Mouse (Mus musculus) monocyte, adult 5-6 weeks (primary cell): ENCODE measurements around the gene Adgrg2. TPM values are rescaled to one million over a fixed set of nuclear protein-coding genes. Genes with fewer than 3 reads are reported as not detected.

Source experiments
- ATAC-seq: fragments of 153-309, 156-312 bp; replicated peaks from 2 replicates; pipeline ENCODE4 v1.8.0; 2017; ENCODE audit warnings: mild to moderate bottlenecking; ENCODE audit not compliant: low TSS enrichment, insufficient number of reproducible peaks, severe bottlenecking, poor library complexity, low FRiP score
- total RNA-seq: library from RNA; stranded (forward); fragments of 200-1000, 200-491, 200-594 nt; gene quantifications from 3 replicates; pipeline ENCODE4 v1.2.3, GENCODE M21; 2017

Gene Adgrg2
- 0.29 TPM in 1 of 3 replicates, not detected in the others for total RNA-seq

GRCm38 (mm10) chrX:160390464-160390956 lies at the start of gene Adgrg2:
TSS of gene Adgrg2 (plus strand) at chrX:160390690.
- no peak for ATAC-seq

- ATAC-seq = no peak
Measured at GRCm38 (mm10) chrX:160350995-160351394, 39.5 kb upstream of the Adgrg2 start.

DNA sequence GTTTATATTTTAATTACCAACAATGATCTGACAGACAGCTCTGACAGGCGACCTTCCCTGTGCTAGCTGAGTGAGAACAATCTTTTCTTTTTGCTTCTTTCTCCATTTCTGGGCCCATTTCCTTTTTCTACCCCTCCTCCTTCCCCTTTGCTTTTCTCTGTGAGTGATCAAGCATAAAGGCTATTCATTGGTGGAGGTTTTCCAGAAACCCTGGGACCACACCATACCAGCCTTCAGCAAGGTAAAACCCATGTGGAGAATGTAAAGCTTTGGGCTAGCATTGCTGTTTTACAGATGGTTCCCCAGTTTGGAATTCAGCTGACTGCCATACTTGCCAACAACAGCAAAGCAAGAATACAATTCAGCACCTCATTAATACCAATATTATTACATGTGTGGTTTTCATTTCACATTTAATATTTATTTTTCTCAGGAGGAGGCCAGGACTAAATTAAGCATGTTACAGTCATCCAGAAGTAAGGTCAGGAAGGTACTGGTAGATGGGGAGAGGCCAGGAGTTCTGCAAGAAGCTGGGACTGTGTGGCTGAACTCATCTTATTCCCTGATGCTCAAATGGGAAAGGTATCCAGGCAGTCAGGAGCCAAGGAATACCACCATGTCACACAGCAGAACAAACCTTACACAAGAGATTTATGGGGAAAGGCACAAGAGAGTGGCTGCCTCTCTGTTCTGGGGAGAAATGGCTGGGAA lies 38.4 kb upstream of the Adgrg2 start:
- ATAC-seq = no peak

GRCm38 (mm10) chrX:160384748-160385501 lies 5.6 kb upstream of the Adgrg2 start:
- no peak for ATAC-seq

GRCm38 (mm10) chrX:160385502-160385772 lies 5.1 kb upstream of the Adgrg2 start:
- no peak for ATAC-seq

GRCm38 (mm10) chrX:160412930-160413453 lies 22.5 kb downstream of the Adgrg2 start:
- no peak for ATAC-seq

DNA sequence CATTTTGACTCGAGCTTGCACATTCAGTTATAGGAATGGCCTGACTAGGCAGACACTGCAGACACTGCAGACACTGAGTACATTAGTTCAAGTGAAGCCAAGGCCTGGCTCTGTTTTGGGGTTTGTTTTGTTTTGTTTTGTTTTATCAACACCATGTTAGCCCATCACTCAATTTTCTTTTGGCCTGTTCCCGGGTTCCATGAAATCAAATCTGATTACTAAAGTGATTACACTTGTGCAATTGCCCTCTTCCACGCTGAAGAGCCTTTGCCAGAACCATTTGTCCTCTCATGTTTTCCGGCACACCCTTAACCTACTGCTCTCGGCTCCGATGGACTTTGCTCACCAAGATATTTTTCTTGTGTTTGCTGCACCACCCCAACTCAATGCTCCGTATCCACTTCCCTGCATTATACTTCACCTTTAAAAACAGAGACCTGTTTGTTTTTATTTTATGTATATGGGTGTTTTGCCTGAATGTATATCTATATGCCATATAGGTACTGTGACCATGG lies 23.4 kb downstream of the Adgrg2 start:
- ATAC-seq = no peak

DNA sequence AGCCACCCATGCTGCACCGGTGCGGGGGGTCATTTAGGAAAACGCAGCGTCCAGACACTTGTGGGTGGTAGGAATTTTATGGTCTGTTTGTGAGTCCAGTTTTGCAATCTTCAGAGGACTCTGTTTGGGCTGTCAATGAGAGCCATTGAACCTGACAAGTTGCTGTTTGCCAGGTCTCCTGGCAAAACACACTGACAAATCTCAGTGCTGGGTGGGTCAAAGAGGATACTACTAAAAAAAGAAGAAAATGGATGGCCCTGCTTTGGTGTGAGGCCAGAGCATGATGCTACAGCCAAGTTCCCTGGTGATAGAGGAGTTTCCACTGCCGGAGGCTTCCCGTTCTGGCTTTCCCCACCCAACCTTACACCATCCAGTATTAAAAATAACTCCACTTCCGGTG lies 27.9 kb downstream of the Adgrg2 start:
- no peak for ATAC-seq

DNA sequence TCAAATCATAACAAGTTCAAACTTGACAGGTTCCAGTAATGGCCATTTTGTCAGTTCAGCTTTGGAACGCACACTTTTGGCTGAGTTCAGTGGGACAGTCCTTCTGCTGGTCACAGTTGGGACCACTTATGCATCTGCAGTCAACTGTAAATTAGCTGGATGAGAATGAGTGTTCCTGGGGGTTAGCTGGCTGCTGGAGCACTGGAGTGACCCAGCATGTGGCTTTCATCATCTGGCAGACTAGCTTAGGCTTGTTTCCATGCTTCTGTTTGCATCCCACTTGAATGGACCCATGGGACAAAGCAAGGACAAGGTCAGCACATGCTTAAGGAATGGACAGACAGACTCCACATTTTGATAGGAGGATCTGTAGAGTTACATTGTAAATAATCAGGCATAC lies 33.2 kb downstream of the Adgrg2 start:
- ATAC-seq = no peak

GRCm38 (mm10) chrX:160426486-160426885 lies 36.0 kb downstream of the Adgrg2 start:
- ATAC-seq = no peak

DNA sequence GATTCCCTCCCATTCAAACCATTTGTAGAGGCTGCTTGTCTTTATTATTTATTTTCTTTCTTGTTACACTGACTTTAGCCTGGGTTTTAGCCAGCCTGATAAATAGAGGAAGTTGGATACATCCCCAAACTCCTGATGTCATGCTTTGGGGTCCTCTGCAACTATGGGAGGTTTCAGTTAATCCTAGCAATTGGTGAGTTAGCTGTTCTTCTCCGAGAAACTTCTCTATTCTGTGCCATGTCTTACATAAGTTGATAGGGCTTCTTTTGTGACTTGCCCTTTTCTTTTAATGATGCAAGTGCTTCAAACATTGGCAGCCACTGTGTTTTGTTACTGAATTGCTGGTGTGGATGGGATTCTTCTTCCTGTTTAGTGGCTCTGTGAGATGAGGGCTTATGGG lies 36.4 kb downstream of the Adgrg2 start:
- no peak for ATAC-seq

DNA sequence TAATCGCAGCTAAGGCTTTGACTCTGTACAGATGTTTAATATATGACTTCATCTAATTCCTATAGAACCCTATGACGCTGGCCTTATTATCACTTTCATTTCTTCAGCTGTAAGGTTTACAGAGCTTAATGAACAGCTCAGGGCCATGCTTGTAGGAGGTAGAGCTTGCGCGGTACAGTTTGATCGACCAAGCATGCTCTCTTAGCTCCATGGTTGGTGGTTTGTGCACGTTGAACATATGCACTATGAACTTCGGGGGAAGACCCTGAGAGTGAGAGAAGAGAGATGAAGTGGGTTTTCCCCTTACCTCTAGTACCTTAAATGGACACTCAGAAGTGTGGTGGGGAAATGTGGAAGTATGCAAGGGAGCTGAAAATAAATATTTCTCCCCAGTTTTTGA lies 41.7 kb downstream of the Adgrg2 start:
- no peak for ATAC-seq

GRCm38 (mm10) chrX:160441272-160441671 lies 50.8 kb downstream of the Adgrg2 start:
- no peak for ATAC-seq

DNA sequence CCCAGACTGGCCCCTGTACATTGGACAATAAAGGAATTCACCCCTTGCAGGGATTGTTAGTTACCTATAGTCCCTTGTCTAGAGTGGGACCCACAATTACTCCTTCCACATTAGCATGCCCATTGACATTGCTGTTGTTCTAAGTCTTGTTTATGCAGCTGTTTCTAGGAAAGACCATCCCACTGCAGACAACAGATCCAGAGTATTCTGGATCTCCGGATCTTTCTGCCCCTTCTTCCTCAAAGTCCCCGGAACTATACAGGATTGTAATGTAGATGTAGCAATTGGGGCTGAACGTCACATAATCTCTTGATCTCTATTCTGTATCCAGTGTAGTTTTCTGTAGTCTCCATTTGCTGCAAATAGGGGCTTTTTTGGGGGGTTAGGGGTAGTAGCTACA lies 57.9 kb downstream of the Adgrg2 start:
- ATAC-seq = no peak

GRCm38 (mm10) chrX:160449363-160449762 lies 58.9 kb downstream of the Adgrg2 start:
- no peak for ATAC-seq

GRCm38 (mm10) chrX:160455686-160456085 lies 65.2 kb downstream of the Adgrg2 start:
- ATAC-seq = no peak

- no peak for ATAC-seq
Measured at GRCm38 (mm10) chrX:160471257-160471786, 80.8 kb downstream of the Adgrg2 start.

- no peak for ATAC-seq
Measured at GRCm38 (mm10) chrX:160489784-160490183, 99.3 kb downstream of the Adgrg2 start.

GRCm38 (mm10) chrX:160494333-160494732 lies 103.8 kb downstream of the Adgrg2 start:
- ATAC-seq = no peak

DNA sequence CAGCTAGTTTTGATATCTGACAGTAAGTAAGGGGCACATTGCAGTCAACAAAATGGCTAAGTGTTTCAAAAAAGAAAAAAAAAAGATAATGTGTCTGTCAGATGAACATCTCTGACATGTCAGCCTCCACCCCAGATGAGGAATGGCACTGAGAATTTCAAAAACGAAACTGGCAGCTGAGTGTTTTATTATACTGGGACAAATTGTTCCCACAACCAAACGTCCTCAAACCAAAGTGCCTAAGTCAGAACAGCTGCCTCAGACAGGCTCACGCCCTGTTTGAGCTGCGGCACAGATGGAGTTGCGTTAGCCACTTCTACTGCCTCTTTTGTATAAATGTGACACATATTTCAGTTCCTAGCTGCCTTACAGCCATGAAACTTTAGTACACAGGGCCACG lies 104.4 kb downstream of the Adgrg2 start:
- ATAC-seq = no peak
